Mouse (Mus musculus) central nervous system, embryonic 11.5 days (tissue): ENCODE measurements around the gene Tex13a. TPM values are rescaled to one million over a fixed set of nuclear protein-coding genes. Genes with fewer than 3 reads are reported as not detected.

ENCODE experiments used
- polyA plus RNA-seq: library from polyadenylated mRNA; depleted of rRNA; stranded (reverse); fragments of >200 nt; gene quantifications from 2 replicates; pipeline ENCODE4 v1.2.3, GENCODE M21; 2012; rRNA removed

Tex13a gene
- polyA plus RNA-seq = not detected in 2 replicates

DNA sequence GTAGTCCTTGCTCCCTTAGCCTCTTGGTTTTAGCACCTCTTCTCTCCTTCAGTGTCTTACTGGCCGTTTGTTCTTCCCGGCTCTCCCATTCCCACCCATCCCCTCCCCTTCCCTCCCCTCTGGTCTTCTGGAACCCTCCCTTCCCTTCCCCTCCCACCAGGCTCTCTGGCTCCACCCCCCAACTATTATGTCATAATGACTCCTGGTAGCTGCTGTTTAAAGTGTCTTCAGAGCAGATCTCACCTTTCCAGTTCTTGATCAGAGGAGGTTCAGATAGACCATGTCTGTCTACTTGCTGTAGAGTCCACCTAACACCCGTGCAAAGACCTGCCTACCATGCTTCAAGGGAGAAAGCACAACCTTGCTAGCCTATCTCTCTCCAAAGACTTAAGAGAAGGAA lies at the start of gene Tex13a:
Gene Tex13a (minus strand): TSS at position 101 of the 400 bp plus-strand sequence.

